Mouse (Mus musculus) forebrain, postnatal 0 days (tissue): ENCODE data around the gene Tnr. TPM values are rescaled to one million over a fixed set of nuclear protein-coding genes. Genes with fewer than 3 reads are reported as not detected.

Source experiments
- ATAC-seq: fragments of 200-750 bp; cut with Nextera tagmentation; 2 replicates; pipeline ENCODE4 v1.8.0; 2017; ENCODE audit warnings: mild to moderate bottlenecking, moderate library complexity
- DNase-seq: peaks from one replicate; pipeline ENCODE4 v3.0.0-alpha.2; 2015
- H3K27ac ChIP-seq: fragments of 300-500 bp; sonication (generic); 2 replicates; pipeline ENCODE4 v1.5.1; 2014; ENCODE audit warnings: low read depth, mild to moderate bottlenecking, antibody characterized with exemption, low read length, moderate library complexity, mixed read lengths
- H3K27me3 ChIP-seq: fragments of 300-500 bp; sonication (generic); 2 replicates; pipeline ENCODE4 v1.6.1; 2014; ENCODE audit warnings: mild to moderate bottlenecking, low read length, mixed read lengths; ENCODE audit not compliant: insufficient read depth
- H3K36me3 ChIP-seq: fragments of 300-500 bp; sonication (generic); 2 replicates; pipeline ENCODE4 v1.6.1; 2014; ENCODE audit warnings: mild to moderate bottlenecking, moderate library complexity; ENCODE audit not compliant: insufficient read depth
- H3K4me1 ChIP-seq: fragments of 300-500 bp; sonication (generic); 2 replicates; pipeline ENCODE4 v1.6.1; 2014; ENCODE audit warnings: antibody characterized with exemption; ENCODE audit not compliant: insufficient read depth
- H3K4me2 ChIP-seq: fragments of 300-500 bp; sonication (generic); 2 replicates; pipeline ENCODE4 v1.6.1; 2014; ENCODE audit warnings: low read depth, mild to moderate bottlenecking, moderate library complexity
- H3K4me3 ChIP-seq: fragments of 300-500 bp; sonication (generic); 2 replicates; pipeline ENCODE4 v1.5.1; 2014; ENCODE audit warnings: low read depth, low read length, mixed read lengths
- H3K9ac ChIP-seq: fragments of 300-500 bp; sonication (generic); 2 replicates; pipeline ENCODE4 v1.6.1; 2014; ENCODE audit warnings: mild to moderate bottlenecking
- H3K9me3 ChIP-seq: fragments of 300-500 bp; sonication (generic); 2 replicates; pipeline ENCODE4 v1.6.1; 2016; ENCODE audit warnings: low read length
- CTCF ChIP-seq: sonication (generic); IDR thresholded peaks from 2 replicates; pipeline ENCODE4 v1.5.1; 2016; ENCODE audit warnings: antibody characterized with exemption, control low read depth, low read depth
- WGBS: fragments of 180-500 bp; shearing (Covaris S2); extraction: QIAGEN DNeasy Blood & Tissue Kit; methylation state at CpG from one replicate; pipeline ENCODE4 v1.1.7; 2014; 5-methylcytosine and 5-hydroxymethylcytosine counted together
- polyA plus RNA-seq: library from polyadenylated mRNA; unstranded; fragments of >200 nt; fragmentation: Nextera tagmentation; extraction: Ambion mirVana; gene quantifications from 2 replicates; pipeline ENCODE4 v1.2.1, GENCODE M21; 2015
- total RNA-seq: library from RNA; depleted of rRNA; stranded (reverse); fragments of >200 nt; gene quantifications from 2 replicates; pipeline ENCODE4 v1.2.3, GENCODE M21; 2014; rRNA removed

The Tnr gene
- total RNA-seq (45.7 and 51.9 TPM in 2 replicates), polyA plus RNA-seq (4.1 and 6.2 TPM in 2 replicates)

GRCm38 (mm10) chr1:159523578-159523977 lies at the start of gene Tnr:
Gene Tnr, plus strand, starts transcription at chr1:159523769.
- Histone ChIP-seq H3K4me3 (peak within 1 kb of the TSS; percentile 56), H3K9ac (peak within 1 kb of the TSS; percentile 65), H3K36me3 (no peaks in the 10 kb centered on the region), H3K27ac (peak within 1 kb of the TSS; percentile 77), H3K9me3 (no peaks in the 10 kb centered on the region), H3K27me3 (no peaks in the 10 kb centered on the region), H3K4me1 (peaks cover 10% of the 10 kb centered on the region; the same call in 1 of the 2 replicates), H3K4me2 (peak within 1 kb of the TSS; percentile 53)
- TF ChIP-seq CTCF: peak; percentile 86
- peak; percentile 90 for DNase-seq
- 2% methylated on average over 8 of the region's 8 CpGs for WGBS
- peak; percentile 85 for ATAC-seq

GRCm38 (mm10) chr1:159489853-159490435 lies 33.6 kb upstream of the Tnr start:
- TF ChIP-seq CTCF: no peak
- Histone ChIP-seq H3K4me2 (no peak overlapping the region), H3K4me1 (0 out of 2 replicates have a peak, but pooled peaks cover 6% of the 10 kb centered on the region), H3K4me3 (no peak overlapping the region), H3K36me3 (no peaks in the 10 kb centered on the region), H3K9me3 (no peaks in the 10 kb centered on the region), H3K9ac (no peak overlapping the region), H3K27me3 (no peaks in the 10 kb centered on the region), H3K27ac (no peak overlapping the region)
- no peak for ATAC-seq
- no peak for DNase-seq
- WGBS: 90% methylated on average over 4 of the region's 4 CpGs

GRCm38 (mm10) chr1:159492536-159492935 lies 31.0 kb upstream of the Tnr start:
- Histone ChIP-seq H3K4me2 (no peak overlapping the region), H3K36me3 (no peaks in the 10 kb centered on the region), H3K9me3 (no peaks in the 10 kb centered on the region), H3K4me3 (no peak overlapping the region), H3K9ac (no peak overlapping the region), H3K4me1 (0 out of 2 replicates have a peak, but pooled peaks cover 6% of the 10 kb centered on the region), H3K27ac (no peak overlapping the region), H3K27me3 (no peaks in the 10 kb centered on the region)
- no peak for TF ChIP-seq CTCF
- ATAC-seq: no peak
- DNase-seq: no peak
- WGBS: 86% methylated on average over 4 of the region's 4 CpGs

- no peak overlapping the region for H3K9ac ChIP-seq
- 0 out of 2 replicates have a peak, but pooled peaks cover 6% of the 10 kb centered on the region for H3K4me1 ChIP-seq
- no peak overlapping the region for H3K4me3 ChIP-seq
- no peak overlapping the region for H3K4me2 ChIP-seq
- H3K9me3 ChIP-seq: no peaks in the 10 kb centered on the region
- 30% methylated on average over 5 of the region's 5 CpGs for whole genome bisulfite sequencing
- peak; percentile 67; the same call in 1 of the 2 replicates for ATAC-seq
- no peaks in the 10 kb centered on the region for H3K27me3 ChIP-seq
- H3K36me3 ChIP-seq: no peaks in the 10 kb centered on the region
- peak; percentile 27 for DNase-seq
- no peak for TF ChIP-seq CTCF
- H3K27ac ChIP-seq: no peak overlapping the region
Measured at GRCm38 (mm10) chr1:159493720-159494499, 29.7 kb upstream of the Tnr start.

- Histone ChIP-seq H3K9ac (no peak overlapping the region), H3K9me3 (no peaks in the 10 kb centered on the region), H3K27ac (no peak overlapping the region), H3K36me3 (no peaks in the 10 kb centered on the region), H3K4me1 (0 out of 2 replicates have a peak, but pooled peaks cover 6% of the 10 kb centered on the region), H3K27me3 (no peaks in the 10 kb centered on the region), H3K4me2 (no peak overlapping the region), H3K4me3 (no peak overlapping the region)
- ATAC-seq (no peak), DNase-seq (no peak)
- TF ChIP-seq CTCF: no peak
- 82% methylated on average over 2 of the region's 2 CpGs for whole genome bisulfite sequencing
Measured at GRCm38 (mm10) chr1:159498236-159498635, 25.3 kb upstream of the Tnr start.

- no peaks in the 10 kb centered on the region for H3K4me1 ChIP-seq
- 90% methylated on average over 4 of the region's 4 CpGs for WGBS
- no peak overlapping the region for H3K27ac ChIP-seq
- no peak for ATAC-seq
- no peak overlapping the region for H3K4me2 ChIP-seq
- H3K9me3 ChIP-seq: no peaks in the 10 kb centered on the region
- no peak overlapping the region for H3K4me3 ChIP-seq
- no peaks in the 10 kb centered on the region for H3K27me3 ChIP-seq
- no peak overlapping the region for H3K9ac ChIP-seq
- no peaks in the 10 kb centered on the region for H3K36me3 ChIP-seq
- no peak for DNase-seq
- no peak for TF ChIP-seq CTCF
Measured at GRCm38 (mm10) chr1:159499806-159500460, 23.6 kb upstream of the Tnr start.

- Histone ChIP-seq H3K4me3 (no peak overlapping the region), H3K27ac (no peak overlapping the region), H3K9ac (no peak overlapping the region), H3K27me3 (no peaks in the 10 kb centered on the region), H3K36me3 (no peaks in the 10 kb centered on the region), H3K4me2 (no peak overlapping the region), H3K9me3 (no peaks in the 10 kb centered on the region), H3K4me1 (no peaks in the 10 kb centered on the region)
- DNase-seq (no peak), ATAC-seq (no peak)
- TF ChIP-seq CTCF: no peak
- WGBS: 82% methylated on average over 4 of the region's 4 CpGs
Measured at GRCm38 (mm10) chr1:159501911-159502310, 21.7 kb upstream of the Tnr start.
